Mouse (Mus musculus) heart, postnatal 4 days (tissue): ENCODE measurements around the gene Sept5. TPM values are rescaled to one million over a fixed set of nuclear protein-coding genes. Genes with fewer than 3 reads are reported as not detected.

Experiments used
- DNase-seq: peaks from one replicate; pipeline ENCODE4 v3.0.0; 2021
- total RNA-seq, 2 experiments: library from RNA; stranded (reverse); gene quantifications; 2 replicates each; pipeline ENCODE4 v1.2.3; 2021

The Sept5 gene
- total RNA-seq, 2 experiments from 2014 or later = 10.4 to 15.2 TPM

DNA sequence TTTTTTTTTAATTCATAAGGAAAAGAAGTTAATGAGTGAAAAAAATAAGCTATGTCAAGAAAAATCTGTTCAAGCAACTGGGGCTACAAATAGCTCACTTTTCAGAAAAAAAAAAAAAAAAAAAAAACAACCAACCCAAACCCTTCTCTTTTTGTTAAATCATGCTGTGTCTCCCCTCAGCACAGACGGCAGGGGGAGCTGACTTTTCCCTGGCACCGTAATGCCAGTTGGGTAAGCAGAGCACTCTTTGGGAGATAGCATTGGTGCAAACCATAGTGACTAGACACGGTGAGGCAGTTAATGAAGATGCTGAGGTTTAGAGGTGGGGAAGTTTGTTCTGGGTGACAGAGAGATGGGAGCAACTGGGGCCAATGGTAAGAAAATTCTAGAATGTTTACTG, 2.3 kb upstream of the Sept5 start:
- DNase-seq = no peak

GRCm38 (mm10) chr16:18631141-18631540, 1.4 kb upstream of the Sept5 start:
- no peak for DNase-seq

GRCm38 (mm10) chr16:18630291-18630690, 537 bp upstream of the Sept5 start:
- DNase-seq = no peak

- DNase-seq = no peak
These were observed 810 bp downstream of the Sept5 start for GRCm38 (mm10) chr16:18628948-18629340.

GRCm38 (mm10) chr16:18628206-18628947, 1.4 kb downstream of the Sept5 start:
- no peak for DNase-seq

GRCm38 (mm10) chr16:18627163-18627562, 2.6 kb downstream of the Sept5 start:
- DNase-seq = no peak

DNA sequence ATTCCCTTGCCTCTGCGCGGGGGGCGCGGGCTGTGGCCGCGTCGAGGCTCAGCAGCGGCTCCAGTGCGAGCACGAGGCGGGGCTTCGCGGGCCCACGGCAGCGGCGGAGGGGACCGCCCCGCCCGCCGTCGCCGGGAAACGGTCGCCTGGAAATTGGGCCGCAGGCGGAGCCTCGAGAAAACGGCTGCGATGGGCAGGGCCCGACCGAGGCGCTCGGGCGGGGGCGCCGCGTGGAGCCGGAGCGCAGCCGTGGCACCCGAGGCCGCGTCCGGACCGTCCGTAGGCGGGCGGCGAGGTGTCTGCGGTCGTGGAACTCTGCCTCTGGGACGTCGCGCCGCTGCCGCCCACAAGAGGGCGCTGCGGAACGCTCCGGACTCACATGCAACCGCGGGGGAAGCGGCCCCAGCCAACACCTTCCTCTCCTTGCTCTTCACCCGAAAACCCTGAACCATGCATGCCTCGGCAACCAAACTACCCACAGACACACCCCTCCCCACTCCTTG, 3.3 kb downstream of the Sept5 start, which contains the start of gene Gm49601:
Gene Gm49601 (minus strand): TSS at position 52 of the 503 bp plus-strand sequence.
- peak; percentile 87 for DNase-seq

DNA sequence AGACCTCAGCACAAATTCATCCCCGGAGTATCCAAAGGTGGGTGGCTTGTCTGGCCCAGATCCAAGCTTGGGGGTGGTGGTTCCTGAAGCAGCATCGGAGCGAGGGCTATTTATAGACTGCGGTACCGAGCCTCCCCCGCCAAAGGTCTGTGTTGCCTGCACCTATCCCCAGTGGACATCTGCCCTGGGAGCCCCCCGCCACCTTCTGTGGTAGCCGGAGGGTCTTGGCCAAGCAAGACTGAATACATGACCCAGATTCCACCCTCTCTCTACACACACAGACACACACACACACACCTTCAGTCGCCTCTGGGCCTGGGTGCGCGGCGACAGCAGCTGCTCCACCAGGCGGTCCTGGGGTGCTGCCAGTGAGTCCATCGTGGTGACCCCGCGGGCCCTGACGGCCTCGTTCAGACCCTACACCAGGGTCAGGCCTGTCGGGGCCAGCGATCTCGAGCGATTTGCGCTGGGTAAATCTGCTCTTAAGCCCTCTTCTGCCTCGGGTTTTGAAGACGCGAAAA, 3.9 kb downstream of the Sept5 start:
- DNase-seq = no peak

GRCm38 (mm10) chr16:18625097-18625496, 4.7 kb downstream of the Sept5 start:
- DNase-seq = no peak

GRCm38 (mm10) chr16:18624641-18625040, 5.1 kb downstream of the Sept5 start:
- no peak for DNase-seq

DNA sequence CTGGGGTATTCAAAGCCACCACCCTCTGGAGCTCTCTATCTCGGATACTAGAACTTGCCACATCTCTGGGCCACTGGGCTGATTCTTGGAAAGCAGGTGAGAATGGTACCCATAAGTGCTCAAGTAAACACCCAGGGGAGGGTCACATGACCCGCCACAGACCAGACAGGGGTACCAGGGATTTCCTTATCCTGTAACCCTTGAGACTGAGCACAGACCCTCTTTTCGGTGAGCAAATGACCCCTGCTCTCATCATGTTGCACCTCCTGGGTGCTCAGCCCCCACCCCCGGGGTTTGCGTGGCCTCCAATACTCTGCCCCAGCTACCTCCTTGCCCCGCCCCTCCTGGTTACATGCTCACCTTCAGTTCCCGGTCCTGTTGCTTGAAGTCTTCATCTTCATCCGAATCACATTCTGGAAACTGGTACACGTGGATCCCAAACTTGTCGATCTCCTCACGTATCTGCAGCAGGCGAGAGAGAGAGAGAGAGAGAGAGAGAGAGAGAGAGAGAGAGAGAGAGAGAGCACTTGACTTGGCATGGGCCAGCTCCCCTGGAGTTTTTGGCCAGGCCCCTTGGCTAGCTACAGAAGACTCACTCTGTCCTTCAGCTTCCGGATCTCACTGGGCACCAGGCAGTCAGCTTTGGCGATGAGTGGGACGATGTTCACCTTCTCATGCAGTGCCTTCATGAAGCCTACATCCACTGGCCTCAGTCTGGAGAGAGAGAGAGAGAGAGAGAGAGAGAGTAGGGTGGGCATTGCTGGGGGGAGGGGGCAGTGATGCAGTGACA, 5.8 kb downstream of the Sept5 start:
- no peak for DNase-seq

DNA sequence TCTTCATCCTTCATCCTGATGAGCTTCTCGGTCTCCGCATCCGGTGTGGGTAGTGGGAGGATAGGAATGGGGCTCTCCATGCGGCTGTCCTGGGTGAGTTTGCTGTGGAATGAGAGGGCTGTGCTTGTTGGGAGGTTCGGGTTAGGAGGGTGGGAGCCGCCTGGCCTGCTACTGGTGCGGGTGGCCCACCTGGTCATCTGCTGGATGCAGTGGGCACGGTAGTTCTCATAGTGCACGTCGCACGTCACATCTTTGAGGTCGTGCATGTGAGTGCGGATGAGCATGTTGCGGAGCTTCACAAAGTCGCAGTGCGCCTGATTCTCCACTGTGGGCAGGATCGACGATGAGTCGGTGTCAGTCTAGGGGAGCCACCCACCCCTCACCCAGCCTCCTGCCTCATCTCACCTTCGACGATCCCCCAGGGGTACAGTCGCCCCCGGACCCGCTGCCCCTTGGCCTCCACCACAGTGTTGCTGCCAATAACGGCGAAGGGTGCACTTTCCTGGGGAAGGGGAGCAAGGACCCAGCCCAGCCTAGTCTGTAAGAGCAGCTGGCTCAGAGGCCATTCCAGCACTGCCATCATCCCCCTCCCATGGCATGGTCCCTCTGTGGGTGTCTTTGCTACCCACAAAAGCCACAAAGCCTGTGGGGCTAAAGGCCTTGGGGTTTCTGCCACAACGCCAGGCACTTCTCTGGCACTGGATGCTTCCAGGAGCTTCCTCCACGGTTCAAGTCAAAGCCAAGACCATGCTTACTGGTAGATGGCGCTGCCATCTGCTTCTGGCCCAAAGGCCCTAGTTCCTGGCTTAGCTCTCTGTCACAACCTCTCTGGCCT, 6.6 kb downstream of the Sept5 start:
- no peak for DNase-seq

DNA sequence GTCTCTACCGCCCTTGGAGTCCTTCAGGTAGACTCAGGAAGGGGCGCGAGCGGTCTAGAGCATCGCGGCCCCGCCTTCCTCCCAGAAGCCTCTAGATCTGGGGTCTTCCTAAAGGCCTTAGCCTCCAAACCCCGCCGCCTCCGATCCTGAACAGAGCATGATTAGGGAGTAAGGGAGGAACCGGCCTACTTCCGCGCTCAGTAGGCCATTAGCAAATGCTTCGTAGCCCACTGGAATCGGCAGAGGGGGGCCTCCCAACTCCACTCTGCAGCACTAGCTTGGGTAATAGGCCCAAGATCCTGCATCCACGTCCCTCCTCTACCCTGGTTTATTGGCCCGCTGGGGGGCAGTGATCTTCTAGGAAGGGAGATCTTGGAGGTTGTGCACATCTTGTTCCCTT, 7.7 kb downstream of the Sept5 start, which contains the start of gene Gp1bb:
Gene Gp1bb (minus strand): TSS at position 385 of the 400 bp plus-strand sequence.
- DNase-seq = no peak

DNA sequence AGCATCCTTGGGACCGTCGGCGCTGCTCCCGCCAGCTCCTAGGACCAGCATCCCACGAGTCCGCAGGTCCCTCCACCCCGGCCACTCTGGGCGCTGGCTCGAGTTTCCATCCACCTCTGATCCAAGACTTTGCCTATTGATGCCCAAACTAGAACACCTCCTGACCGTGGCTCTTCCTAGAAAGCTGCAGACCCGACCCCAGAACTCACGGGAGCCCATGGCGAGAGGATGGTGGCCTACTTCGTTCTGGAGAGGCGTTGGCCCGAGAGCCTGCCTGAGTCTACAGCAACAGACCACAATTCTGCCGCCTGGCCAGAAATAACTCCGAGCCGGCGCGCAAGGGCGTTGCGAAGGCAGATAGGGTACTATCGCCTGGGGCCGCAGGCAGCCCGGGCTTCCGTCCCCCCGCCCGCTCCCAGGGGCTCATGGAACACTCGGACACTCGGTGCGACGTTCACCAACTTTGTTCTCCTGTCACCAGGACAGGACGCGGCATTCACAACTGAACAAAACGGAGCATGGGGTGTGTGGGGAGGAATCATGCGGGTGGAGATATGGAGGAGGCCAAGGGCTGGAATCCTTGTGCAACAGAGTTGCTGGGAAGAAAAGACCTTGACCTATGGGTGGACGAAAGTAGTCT, 8.3 kb downstream of the Sept5 start:
- peak; percentile 51 for DNase-seq

- peak; percentile 46 for DNase-seq
These were observed 9.0 kb downstream of the Sept5 start for GRCm38 (mm10) chr16:18620601-18621361.

DNA sequence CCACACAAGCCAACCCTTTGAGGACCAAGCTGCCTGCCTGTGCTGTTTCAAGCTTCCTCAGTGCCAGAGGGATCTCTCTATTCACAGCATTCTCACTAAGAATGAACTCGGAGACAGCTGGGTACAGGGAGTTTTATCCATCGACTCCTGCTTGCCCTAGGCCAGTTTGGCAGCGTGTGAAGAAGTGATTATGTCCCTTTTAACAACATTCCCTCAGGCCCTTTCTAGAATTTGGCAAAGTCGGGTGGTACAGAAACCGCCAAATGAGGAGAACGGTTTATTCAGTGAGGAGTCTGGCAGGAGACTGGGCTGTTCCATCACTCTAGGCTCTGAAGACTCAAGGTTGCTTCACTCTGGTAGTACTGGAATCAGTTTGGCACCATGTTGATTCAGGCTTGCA, 9.6 kb downstream of the Sept5 start:
- no peak for DNase-seq

GRCm38 (mm10) chr16:18619110-18619509, 10.6 kb downstream of the Sept5 start:
- no peak for DNase-seq

DNA sequence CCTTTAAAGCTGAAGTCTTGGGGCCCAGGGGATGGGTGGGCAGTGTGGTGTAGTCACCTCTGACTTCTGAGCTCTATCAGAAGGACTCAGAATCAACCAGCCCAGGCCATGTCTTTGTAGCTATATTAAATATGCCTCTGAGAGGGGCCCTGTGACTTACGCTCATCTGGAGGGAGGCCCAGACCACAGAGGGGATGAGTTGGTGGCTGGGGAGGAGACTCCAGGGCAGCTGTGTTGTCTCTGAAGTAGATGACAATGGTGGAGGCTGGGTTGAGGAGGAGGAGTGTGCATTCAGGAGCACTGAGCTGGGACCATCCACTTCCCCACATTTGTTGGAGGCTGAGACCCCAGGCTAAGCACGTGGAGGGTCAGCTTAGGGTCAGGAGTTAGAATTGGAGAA, 11.5 kb downstream of the Sept5 start:
- no peak for DNase-seq

GRCm38 (mm10) chr16:18617370-18618065, 12.2 kb downstream of the Sept5 start:
- DNase-seq = peak; percentile 93

- no peak for DNase-seq
These were observed 16.5 kb downstream of the Sept5 start for GRCm38 (mm10) chr16:18613301-18613700.
